Mouse (Mus musculus): ENCODE measurements around the gene Gm12830. TPM values are rescaled to one million over a fixed set of nuclear protein-coding genes. Genes with fewer than 3 reads are reported as not detected.
A peak's percentile ranks its signal among the peaks of the same experiment; 100 is the strongest.

Gene Gm12830
- polyA plus RNA-seq, 2 experiments from 2014 or later = not detected

GRCm38 (mm10) chr4:114844600-114844999 lies 23.1 kb downstream of the Gm12830 start:
- no peak for ATAC-seq

- ATAC-seq = no peak
Observed at GRCm38 (mm10) chr4:114845622-114846021, 24.1 kb downstream of the Gm12830 start.

GRCm38 (mm10) chr4:114846723-114847122 lies 25.2 kb downstream of the Gm12830 start:
- ATAC-seq = no peak

- no peak for ATAC-seq
Observed at GRCm38 (mm10) chr4:114853968-114854367, 32.4 kb downstream of the Gm12830 start.

- no peak for ATAC-seq
Observed at GRCm38 (mm10) chr4:114858426-114858825, 36.9 kb downstream of the Gm12830 start.

- no peak for ATAC-seq
Observed at GRCm38 (mm10) chr4:114863166-114863565, 41.6 kb downstream of the Gm12830 start.

GRCm38 (mm10) chr4:114869765-114870490 lies 48.4 kb downstream of the Gm12830 start:
- no peak for ATAC-seq

- no peak for ATAC-seq
Observed at GRCm38 (mm10) chr4:114876441-114876972, 55.0 kb downstream of the Gm12830 start.

- ATAC-seq = no peak
Observed at GRCm38 (mm10) chr4:114882232-114882631, 60.7 kb downstream of the Gm12830 start.

GRCm38 (mm10) chr4:114897853-114898252 lies 76.3 kb downstream of the Gm12830 start:
- ATAC-seq = no peak

- no peak for ATAC-seq
Observed at GRCm38 (mm10) chr4:114899885-114900284, 78.4 kb downstream of the Gm12830 start.

GRCm38 (mm10) chr4:114900866-114901642 lies 79.5 kb downstream of the Gm12830 start:
- no peak for ATAC-seq

- ATAC-seq = peak; percentile 30
Observed at GRCm38 (mm10) chr4:114901643-114902351, 80.3 kb downstream of the Gm12830 start.

GRCm38 (mm10) chr4:114902641-114903421 lies 81.3 kb downstream of the Gm12830 start:
- ATAC-seq = no peak

GRCm38 (mm10) chr4:114903422-114903782 lies 81.9 kb downstream of the Gm12830 start:
- no peak for ATAC-seq

GRCm38 (mm10) chr4:114905501-114905900 lies 84.0 kb downstream of the Gm12830 start:
- no peak for ATAC-seq

Other genes starting within 250 kb of the Gm12830 start
- gene Foxd2, start 87.2 kb downstream of the Gm12830 start, polyA plus RNA-seq (2017; shearing (Covaris generic)) = under 1 TPM in 1 of 2 experiments, not detected in 1; 0.17 TPM
- not detected for gene Foxe3, start 104.3 kb downstream of the Gm12830 start, polyA plus RNA-seq (2017; shearing (Covaris generic))
- gene Cmpk1, start 165.5 kb downstream of the Gm12830 start, polyA plus RNA-seq (2017; shearing (Covaris generic)) = 10 to 100 TPM; 81.9 to 83.6 TPM
- gene Stil, start 178.4 kb downstream of the Gm12830 start, polyA plus RNA-seq (2017; shearing (Covaris generic)) = 1 to 10 TPM; 6.0 to 6.7 TPM
- gene Tal1, start 234.7 kb downstream of the Gm12830 start, polyA plus RNA-seq (2017; shearing (Covaris generic)) = not detected